Mouse (Mus musculus): ENCODE data around the gene Ccdc171. TPM values are rescaled to one million over a fixed set of nuclear protein-coding genes. Genes with fewer than 3 reads are reported as not detected.

The Ccdc171 gene
- polyA plus RNA-seq, 1 experiment, result 2.2 TPM

GRCm38 (mm10) chr4:83500154-83501036 lies 24.9 kb upstream of the Ccdc171 start:
- Histone ChIP-seq H3K4me1 (replicated peaks; ENCODE audit: control insufficient read depth, insufficient read depth, low read length) (0 out of 2 replicates have a peak, but pooled peaks cover 3% of the 10 kb centered on the region), H3K36me3 (ENCODE audit: control insufficient read depth, insufficient read depth, low read length) (no peaks in the 10 kb centered on the region), H3K27ac (ENCODE audit: control insufficient read depth, insufficient read depth, low read length) (no peak overlapping the region), H3K27me3 (ENCODE audit: control insufficient read depth, insufficient read depth, low read length) (no peaks in the 10 kb centered on the region), H3K4me3 (ENCODE audit: control insufficient read depth, insufficient read depth, low read length) (no peak overlapping the region)
- no peak for DNase-seq
- TF ChIP-seq POLR2A (IDR thresholded peaks at IDR 0.05; ENCODE audit: control insufficient read depth, extremely low read depth, insufficient read depth, low read length, poor library complexity) (no peak), CTCF (IDR thresholded peaks at IDR 0.05; ENCODE audit: borderline replicate concordance, control insufficient read depth, extremely low read depth, insufficient read depth, low read length, poor library complexity) (no peak)
- 66% methylated on average over 22 of the region's 22 CpGs for WGBS

DNA sequence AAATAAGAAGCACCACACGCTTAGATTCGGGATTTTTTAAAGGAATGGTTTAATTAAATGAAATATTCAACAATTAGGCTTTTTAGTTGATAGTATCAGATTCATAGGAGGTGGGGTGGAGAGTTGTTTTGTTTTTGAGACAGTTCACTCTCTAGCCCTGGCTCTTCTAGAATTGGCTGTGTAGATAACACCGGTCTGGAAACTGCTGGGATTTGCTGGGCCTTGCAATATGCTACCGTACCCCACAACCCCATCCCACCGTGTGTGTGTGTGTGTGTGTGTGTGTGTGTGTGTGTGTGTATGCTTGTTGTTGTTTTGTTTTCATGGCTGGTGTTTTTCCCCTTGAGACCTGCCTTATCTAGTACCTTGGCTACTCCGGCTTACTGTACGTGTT lies 24.3 kb upstream of the Ccdc171 start:
- DNase-seq, result no peak
- TF ChIP-seq POLR2A (IDR thresholded peaks at IDR 0.05; ENCODE audit: control insufficient read depth, extremely low read depth, insufficient read depth, low read length, poor library complexity) (no peak), CTCF (IDR thresholded peaks at IDR 0.05; ENCODE audit: borderline replicate concordance, control insufficient read depth, extremely low read depth, insufficient read depth, low read length, poor library complexity) (no peak)
- Histone ChIP-seq H3K27me3 (ENCODE audit: control insufficient read depth, insufficient read depth, low read length) (no peaks in the 10 kb centered on the region), H3K4me1 (replicated peaks; ENCODE audit: control insufficient read depth, insufficient read depth, low read length) (0 out of 2 replicates have a peak, but pooled peaks cover 3% of the 10 kb centered on the region), H3K36me3 (ENCODE audit: control insufficient read depth, insufficient read depth, low read length) (no peaks in the 10 kb centered on the region), H3K4me3 (ENCODE audit: control insufficient read depth, insufficient read depth, low read length) (no peak overlapping the region), H3K27ac (ENCODE audit: control insufficient read depth, insufficient read depth, low read length) (no peak overlapping the region)
- 75% methylated on average over 7 of the region's 7 CpGs for WGBS

- Histone ChIP-seq H3K27me3 (ENCODE audit: control insufficient read depth, insufficient read depth, low read length) (no peaks in the 10 kb centered on the region), H3K4me1 (replicated peaks; ENCODE audit: control insufficient read depth, insufficient read depth, low read length) (no peaks in the 10 kb centered on the region), H3K4me3 (ENCODE audit: control insufficient read depth, insufficient read depth, low read length) (no peak overlapping the region), H3K36me3 (ENCODE audit: control insufficient read depth, insufficient read depth, low read length) (no peaks in the 10 kb centered on the region), H3K27ac (ENCODE audit: control insufficient read depth, insufficient read depth, low read length) (no peak overlapping the region)
- DNase-seq, result no peak
- 67% methylated on average over 2 of the region's 2 CpGs for WGBS
- TF ChIP-seq CTCF (IDR thresholded peaks at IDR 0.05; ENCODE audit: borderline replicate concordance, control insufficient read depth, extremely low read depth, insufficient read depth, low read length, poor library complexity) (no peak), POLR2A (IDR thresholded peaks at IDR 0.05; ENCODE audit: control insufficient read depth, extremely low read depth, insufficient read depth, low read length, poor library complexity) (no peak)
Observed at GRCm38 (mm10) chr4:83509600-83509999, 15.7 kb upstream of the Ccdc171 start.

DNA sequence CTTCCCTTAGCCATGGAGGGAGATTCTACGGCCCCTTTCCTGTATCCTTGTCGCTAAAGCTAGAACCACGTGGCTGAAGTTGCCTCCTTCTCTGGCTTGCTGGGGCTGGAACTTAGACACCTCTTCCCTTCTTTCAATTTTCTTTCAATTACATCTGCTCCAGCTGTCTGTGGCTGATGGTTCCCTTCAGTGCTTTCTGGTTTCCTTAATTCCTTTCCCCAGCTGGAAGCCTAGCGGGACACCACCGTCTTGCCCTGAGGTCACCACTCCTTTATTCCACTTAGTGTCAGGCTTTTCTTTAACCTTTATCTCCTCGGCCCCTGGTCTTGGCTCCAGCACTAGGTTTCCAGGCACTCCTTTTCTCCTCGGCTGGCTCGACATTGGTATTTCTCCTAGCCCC lies 14.3 kb upstream of the Ccdc171 start:
- Histone ChIP-seq H3K36me3 (ENCODE audit: control insufficient read depth, insufficient read depth, low read length) (no peaks in the 10 kb centered on the region), H3K27ac (ENCODE audit: control insufficient read depth, insufficient read depth, low read length) (no peak overlapping the region), H3K4me1 (replicated peaks; ENCODE audit: control insufficient read depth, insufficient read depth, low read length) (no peaks in the 10 kb centered on the region), H3K4me3 (ENCODE audit: control insufficient read depth, insufficient read depth, low read length) (no peak overlapping the region), H3K27me3 (ENCODE audit: control insufficient read depth, insufficient read depth, low read length) (no peaks in the 10 kb centered on the region)
- TF ChIP-seq POLR2A (IDR thresholded peaks at IDR 0.05; ENCODE audit: control insufficient read depth, extremely low read depth, insufficient read depth, low read length, poor library complexity), result no peak
- no peak for TF ChIP-seq CTCF (IDR thresholded peaks at IDR 0.05; ENCODE audit: borderline replicate concordance, control insufficient read depth, extremely low read depth, insufficient read depth, low read length, poor library complexity)
- 94% methylated on average over 8 of the region's 8 CpGs for WGBS
- DNase-seq, result no peak

- no peak overlapping the region for H3K4me3 ChIP-seq (ENCODE audit: control insufficient read depth, insufficient read depth, low read length)
- H3K4me1 ChIP-seq (replicated peaks; ENCODE audit: control insufficient read depth, insufficient read depth, low read length), result no peaks in the 10 kb centered on the region
- TF ChIP-seq POLR2A (IDR thresholded peaks at IDR 0.05; ENCODE audit: control insufficient read depth, extremely low read depth, insufficient read depth, low read length, poor library complexity) (no peak), CTCF (IDR thresholded peaks at IDR 0.05; ENCODE audit: borderline replicate concordance, control insufficient read depth, extremely low read depth, insufficient read depth, low read length, poor library complexity) (no peak)
- 8% methylated on average over 3 of the region's 3 CpGs for WGBS
- DNase-seq, result no peak
- H3K27ac ChIP-seq (ENCODE audit: control insufficient read depth, insufficient read depth, low read length), result no peak overlapping the region
- H3K27me3 ChIP-seq (ENCODE audit: control insufficient read depth, insufficient read depth, low read length), result no peaks in the 10 kb centered on the region
- no peaks in the 10 kb centered on the region for H3K36me3 ChIP-seq (ENCODE audit: control insufficient read depth, insufficient read depth, low read length)
Observed at GRCm38 (mm10) chr4:83512217-83512616, 13.1 kb upstream of the Ccdc171 start.

DNA sequence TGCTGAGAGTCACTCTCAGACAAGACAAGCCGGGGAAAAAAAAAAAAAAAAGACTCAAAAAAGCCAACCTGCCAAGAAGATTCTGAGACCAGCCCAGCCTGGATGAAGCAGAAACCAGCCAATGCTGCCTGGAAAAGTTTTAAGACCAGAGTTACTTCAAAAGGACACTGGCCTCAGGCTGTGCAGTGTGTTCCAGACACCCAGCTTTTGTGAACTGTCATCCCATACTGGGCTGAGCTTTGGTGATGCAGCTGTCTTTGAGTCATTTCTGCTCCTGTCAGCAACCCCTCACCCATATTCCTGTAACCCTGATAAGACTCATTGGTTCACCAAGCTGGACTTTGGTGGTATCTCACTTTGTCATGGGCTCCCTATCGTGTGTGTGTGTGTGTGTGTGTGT lies 12.7 kb upstream of the Ccdc171 start:
- Histone ChIP-seq H3K27me3 (ENCODE audit: control insufficient read depth, insufficient read depth, low read length) (no peaks in the 10 kb centered on the region), H3K27ac (ENCODE audit: control insufficient read depth, insufficient read depth, low read length) (no peak overlapping the region), H3K4me3 (ENCODE audit: control insufficient read depth, insufficient read depth, low read length) (no peak overlapping the region), H3K36me3 (ENCODE audit: control insufficient read depth, insufficient read depth, low read length) (no peaks in the 10 kb centered on the region), H3K4me1 (replicated peaks; ENCODE audit: control insufficient read depth, insufficient read depth, low read length) (no peaks in the 10 kb centered on the region)
- DNase-seq, result no peak
- no peak for TF ChIP-seq CTCF (IDR thresholded peaks at IDR 0.05; ENCODE audit: borderline replicate concordance, control insufficient read depth, extremely low read depth, insufficient read depth, low read length, poor library complexity)
- TF ChIP-seq POLR2A (IDR thresholded peaks at IDR 0.05; ENCODE audit: control insufficient read depth, extremely low read depth, insufficient read depth, low read length, poor library complexity), result no peak
- 61% methylated on average over 2 of the region's 2 CpGs for WGBS
